Mouse (Mus musculus) MEL (cell line): Measurements from ENCODE around the gene Chpf. TPM values are rescaled to one million over a fixed set of nuclear protein-coding genes. Genes with fewer than 3 reads are reported as not detected.

ENCODE experiments used
- DNase-seq: peaks from one replicate; pipeline ENCODE4 v3.0.0; 2011; ENCODE audit warnings: low read depth, low spot score
- H3K27ac ChIP-seq: 2 replicates; pipeline ENCODE4 v1.5.1; 2012; ENCODE audit warnings: low read depth, mild to moderate bottlenecking, control low read depth, low read length, moderate library complexity; ENCODE audit not compliant: control insufficient read depth
- H3K27me3 ChIP-seq, 2 experiments: fragments of 150-350 bp in 1 of 2; sonication (generic) in 1 of 2; 2 replicates each; pipeline ENCODE4 v1.6.1; 2012; ENCODE audit warnings: low read length in 2 of 2, mild to moderate bottlenecking in 2 of 2, improper control_type of control experiment in 1 of 2, moderate library complexity in 1 of 2; ENCODE audit not compliant: insufficient read depth in 2 of 2, control insufficient read depth in 1 of 2
- H3K36me3 ChIP-seq, 2 experiments: 2 replicates each; pipeline ENCODE4 v1.6.1; 2012 to 2014; ENCODE audit warnings: low read length in 2 of 2, improper control_type of control experiment in 1 of 2, inconsistent platforms in 1 of 2, mild to moderate bottlenecking in 1 of 2; ENCODE audit not compliant: insufficient read depth in 2 of 2, control insufficient read depth in 1 of 2
- H3K4me1 ChIP-seq, 2 experiments: fragments of 150-350 bp in 1 of 2; sonication (generic) in 1 of 2; 2 replicates each; pipeline ENCODE4 v1.6.1; 2012; ENCODE audit warnings: low read length in 2 of 2, improper control_type of control experiment in 1 of 2, mild to moderate bottlenecking in 1 of 2; ENCODE audit not compliant: insufficient read depth in 2 of 2, control insufficient read depth in 1 of 2
- H3K4me3 ChIP-seq, 2 experiments: fragments of 150-350 bp in 1 of 2; sonication (generic) in 1 of 2; 2 replicates each; pipeline ENCODE4 v1.5.1; 2012; ENCODE audit warnings: low read depth in 2 of 2, low read length in 2 of 2, mild to moderate bottlenecking in 2 of 2, moderate library complexity in 2 of 2, control low read depth in 1 of 2, improper control_type of control experiment in 1 of 2; ENCODE audit not compliant: control insufficient read depth in 1 of 2, insufficient read depth in 1 of 2
- H3K79me2 ChIP-seq: 2 replicates; pipeline ENCODE4 v1.6.1; 2012; ENCODE audit warnings: mild to moderate bottlenecking, low read length, moderate library complexity; ENCODE audit not compliant: control insufficient read depth, poor library complexity, insufficient read depth
- H3K9ac ChIP-seq: 2 replicates; pipeline ENCODE4 v1.6.1; 2012; ENCODE audit warnings: low read depth, mild to moderate bottlenecking, control low read depth, low read length, moderate library complexity; ENCODE audit not compliant: control insufficient read depth, poor library complexity, severe bottlenecking
- H3K9me3 ChIP-seq: fragments of 150-350 bp; sonication (generic); replicated peaks from 2 replicates; pipeline ENCODE4 v1.6.1; 2012; ENCODE audit warnings: mild to moderate bottlenecking, low read length, improper control_type of control experiment, moderate library complexity; ENCODE audit not compliant: insufficient read depth
- BHLHE40 ChIP-seq: IDR thresholded peaks from 2 replicates; pipeline ENCODE4 v1.6.1; 2012; ENCODE audit warnings: low read depth, mild to moderate bottlenecking, inconsistent platforms, low read length, improper control_type of control experiment, borderline replicate concordance
- CHD1 ChIP-seq: IDR thresholded peaks from 2 replicates; pipeline ENCODE4 v1.6.1; 2012; ENCODE audit warnings: low read depth, mild to moderate bottlenecking, inconsistent platforms, low read length, improper control_type of control experiment
- CTCF ChIP-seq, 3 experiments: IDR thresholded peaks in 2 of 3; conservative IDR thresholded peaks in 1 of 3; 2 replicates each; pipeline ENCODE4 v1.5.1; 2011 to 2012; ENCODE audit warnings: low read length in 3 of 3, low read depth in 2 of 3, mild to moderate bottlenecking in 2 of 3, improper control_type of control experiment in 1 of 3, inconsistent platforms in 1 of 3, mixed read lengths in 1 of 3, moderate library complexity in 1 of 3; ENCODE audit not compliant: control insufficient read depth in 1 of 3, insufficient read depth in 1 of 3, poor library complexity in 1 of 3, severe bottlenecking in 1 of 3
- E2F4 ChIP-seq: IDR thresholded peaks from 2 replicates; pipeline ENCODE4 v1.6.1; 2011; ENCODE audit warnings: low read depth, low read length, improper control_type of control experiment, borderline replicate concordance
- ELF1 ChIP-seq: IDR thresholded peaks from 2 replicates; pipeline ENCODE4 v1.6.1; 2014; ENCODE audit warnings: low read depth, mild to moderate bottlenecking, inconsistent platforms, low read length, improper control_type of control experiment, moderate library complexity
- EP300 ChIP-seq, 2 experiments: IDR thresholded peaks; 2 replicates each; pipeline ENCODE4 v1.6.1; 2011; ENCODE audit warnings: improper control_type of control experiment in 2 of 2, low read length in 2 of 2, low read depth in 1 of 2, mild to moderate bottlenecking in 1 of 2
- ETS1 ChIP-seq: IDR thresholded peaks from 2 replicates; pipeline ENCODE4 v1.6.1; 2012; ENCODE audit warnings: low read depth, mild to moderate bottlenecking, inconsistent platforms, low read length, improper control_type of control experiment, moderate library complexity
- GABPA ChIP-seq: IDR thresholded peaks from 2 replicates; pipeline ENCODE4 v1.6.1; 2012; ENCODE audit warnings: low read depth, mild to moderate bottlenecking, inconsistent platforms, low read length, improper control_type of control experiment, moderate library complexity
- HCFC1 ChIP-seq: IDR thresholded peaks from 2 replicates; pipeline ENCODE4 v1.6.1; 2012; ENCODE audit warnings: low read depth, mild to moderate bottlenecking, inconsistent platforms, low read length, improper control_type of control experiment, moderate library complexity
- MAFK ChIP-seq: IDR thresholded peaks from 2 replicates; pipeline ENCODE4 v1.6.1; 2011; ENCODE audit warnings: low read depth, mild to moderate bottlenecking, low read length, improper control_type of control experiment, borderline replicate concordance
- MAX ChIP-seq: IDR thresholded peaks from 2 replicates; pipeline ENCODE4 v1.6.1; 2011; ENCODE audit warnings: low read length, improper control_type of control experiment
- MAZ ChIP-seq: IDR thresholded peaks from 2 replicates; pipeline ENCODE4 v1.6.1; 2012; ENCODE audit warnings: low read depth, mild to moderate bottlenecking, inconsistent platforms, low read length, improper control_type of control experiment
- MEF2A ChIP-seq: IDR thresholded peaks from 2 replicates; pipeline ENCODE4 v1.6.1; 2014; ENCODE audit warnings: low read depth, mild to moderate bottlenecking, inconsistent platforms, low read length, improper control_type of control experiment; ENCODE audit not compliant: poor library complexity, insufficient replicate concordance, severe bottlenecking; ENCODE audit errors: extremely low read depth
- MXI1 ChIP-seq: IDR thresholded peaks from 2 replicates; pipeline ENCODE4 v1.6.1; 2011; ENCODE audit warnings: mild to moderate bottlenecking, low read depth, low read length, improper control_type of control experiment
- MYC ChIP-seq: IDR thresholded peaks from 2 replicates; pipeline ENCODE4 v1.6.1; 2011; ENCODE audit warnings: low read depth, mild to moderate bottlenecking, low read length, improper control_type of control experiment, moderate library complexity
- POLR2A ChIP-seq, 2 experiments: IDR thresholded peaks; 2 replicates each; pipeline ENCODE4 v1.6.1; 2011 to 2012; ENCODE audit warnings: low read length in 2 of 2, mild to moderate bottlenecking in 2 of 2, control low read depth in 1 of 2, improper control_type of control experiment in 1 of 2, low read depth in 1 of 2, moderate library complexity in 1 of 2; ENCODE audit not compliant: control insufficient read depth in 1 of 2, insufficient read depth in 1 of 2, poor library complexity in 1 of 2
- POLR2AphosphoS5 ChIP-seq: IDR thresholded peaks from 2 replicates; pipeline ENCODE4 v1.6.1; 2012; ENCODE audit warnings: low read depth, borderline replicate concordance, mild to moderate bottlenecking, inconsistent platforms, low read length, moderate library complexity, mixed read lengths
- RAD21 ChIP-seq: IDR thresholded peaks from 2 replicates; pipeline ENCODE4 v1.6.1; 2011; ENCODE audit warnings: mild to moderate bottlenecking, low read depth, low read length, improper control_type of control experiment
- RCOR1 ChIP-seq: IDR thresholded peaks from 2 replicates; pipeline ENCODE4 v1.6.1; 2012; ENCODE audit warnings: low read depth, mild to moderate bottlenecking, inconsistent platforms, low read length, improper control_type of control experiment
- SIN3A ChIP-seq: IDR thresholded peaks from 2 replicates; pipeline ENCODE4 v1.6.1; 2012; ENCODE audit warnings: low read length, improper control_type of control experiment, inconsistent platforms
- TAL1 ChIP-seq: IDR thresholded peaks from 2 replicates; pipeline ENCODE4 v1.6.1; 2012; ENCODE audit warnings: mild to moderate bottlenecking, inconsistent platforms, low read length, moderate library complexity, mixed read lengths
- TBP ChIP-seq: IDR thresholded peaks from 2 replicates; pipeline ENCODE4 v1.8.0; 2011; ENCODE audit warnings: low read depth, low read length, improper control_type of control experiment
- TCF12 ChIP-seq: IDR thresholded peaks from 2 replicates; pipeline ENCODE4 v1.6.1; 2014; ENCODE audit warnings: low read depth, mild to moderate bottlenecking, inconsistent platforms, low read length, improper control_type of control experiment, moderate library complexity
- USF2 ChIP-seq, 2 experiments: IDR thresholded peaks; 2 replicates each; pipeline ENCODE4 v1.6.1; 2011 to 2012; ENCODE audit warnings: improper control_type of control experiment in 2 of 2, low read length in 2 of 2, borderline replicate concordance in 1 of 2, inconsistent platforms in 1 of 2, low read depth in 1 of 2, mild to moderate bottlenecking in 1 of 2; ENCODE audit not compliant: insufficient read depth in 1 of 2
- ZC3H11A ChIP-seq: IDR thresholded peaks from 2 replicates; pipeline ENCODE4 v1.6.1; 2012; ENCODE audit warnings: low read depth, mild to moderate bottlenecking, inconsistent platforms, low read length, improper control_type of control experiment
- ZMIZ1 ChIP-seq: IDR thresholded peaks from 2 replicates; pipeline ENCODE4 v1.6.1; 2012; ENCODE audit warnings: low read depth, mild to moderate bottlenecking, inconsistent platforms, low read length, improper control_type of control experiment, moderate library complexity
- polyA plus RNA-seq, 2 experiments: library from polyadenylated mRNA; stranded (reverse) in 1 of 2; unstranded in 1 of 2; fragments of >175 nt in 1 of 2; fragments of >200 nt in 1 of 2; gene quantifications; 2 replicates each; pipeline versions ENCODE4 v1.2.1 to v1.2.4; 2012; ENCODE audit warnings: low replicate concordance in 2 of 2, low read depth in 1 of 2; ENCODE audit not compliant: insufficient read length in 2 of 2, insufficient read depth in 1 of 2, missing spikeins in 1 of 2
- total RNA-seq: library from RNA; depleted of rRNA; stranded (reverse); fragments of 300-350 nt; gene quantifications from 2 replicates; pipeline ENCODE4 v1.2.3, GENCODE M21; 2012

Chpf gene
- total and polyA plus RNA-seq, 3 experiments, result 32.3 to 49.0 TPM; not detected in 1

DNA sequence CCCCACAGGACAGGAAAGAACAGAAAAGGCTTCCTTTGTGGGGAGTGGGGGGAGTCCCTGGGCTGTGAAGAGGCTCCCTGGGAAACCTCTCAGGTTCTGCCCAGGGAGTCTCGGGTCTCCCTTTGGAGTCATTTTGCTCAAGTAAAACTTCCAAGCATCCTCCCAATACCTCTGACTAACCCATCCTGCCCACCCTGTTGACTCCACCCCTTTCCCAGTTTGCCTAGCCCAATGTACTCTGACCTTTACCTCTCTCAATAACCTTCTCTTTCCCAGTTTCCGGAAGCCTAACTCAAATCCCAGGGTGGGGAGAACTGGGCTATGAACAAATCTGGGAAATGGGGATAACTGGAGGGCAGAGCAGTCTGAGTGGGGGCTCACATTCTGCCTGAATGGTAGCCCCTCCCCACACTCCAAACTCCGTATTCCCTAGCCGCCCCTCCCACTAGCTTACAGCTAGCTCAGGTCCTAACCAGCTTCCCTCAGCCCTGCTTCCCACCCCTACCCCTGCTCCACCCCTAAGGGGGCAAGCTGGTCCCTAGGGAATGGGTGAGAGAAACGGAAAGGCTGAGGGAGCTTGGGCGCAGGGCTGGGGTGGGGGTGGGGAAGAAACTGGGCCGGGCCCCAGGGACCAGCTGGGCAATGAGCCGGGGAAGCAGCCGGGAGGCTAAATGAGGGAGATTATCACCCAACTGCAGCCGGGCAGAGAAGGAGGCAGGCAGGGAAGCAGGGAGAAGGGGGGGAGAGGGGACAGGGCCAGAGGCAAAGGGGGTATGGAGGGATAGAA, 31.6 kb downstream of the Chpf start:
- Histone ChIP-seq H3K4me3 (peak overlapping the region; percentile 42 to 64), H3K36me3 (peaks cover 0 to 27% of the 10 kb centered on the region in 2 experiments; a peak in 2 of 4 replicates), H3K27ac (peak overlapping the region; percentile 81; the same call in 1 of the 2 replicates), H3K4me1 (peaks cover 23 to 42% of the 10 kb centered on the region in 2 experiments; a peak in 3 of 4 replicates), H3K79me2 (no peaks in the 10 kb centered on the region; the same call in 1 of the 2 replicates), H3K9me3 (no peaks in the 10 kb centered on the region), H3K9ac (peak overlapping the region; percentile 50), H3K27me3 (peaks cover under 1 to 2% of the 10 kb centered on the region in 2 experiments; a peak in 2 of 4 replicates)
- TF ChIP-seq CTCF (IDR thresholded peaks at IDR 0.05 in 2 of 3, conservative IDR thresholded peaks at IDR 0.05 in 1 of 3; ENCODE audit: control insufficient read depth in 1 of 3, insufficient read depth in 1 of 3, low read depth in 2 of 3, low read length in 3 of 3, poor library complexity in 1 of 3, severe bottlenecking in 1 of 3) (no peak), MAX (no peak), POLR2A (IDR thresholded peaks at IDR 0.05; ENCODE audit: control insufficient read depth in 1 of 2, insufficient read depth in 1 of 2, low read depth in 1 of 2, low read length in 2 of 2, poor library complexity in 1 of 2) (no peak), POLR2AphosphoS5 (no peak), ETS1 (peak; percentile 68), TCF12 (peak; percentile 90), CHD1 (no peak), TAL1 (peak; percentile 54), MEF2A (no peak), SIN3A (no peak), MYC (no peak), MAZ (0 out of 2 replicates have a peak, but pooled peaks have one; percentile 37), EP300 (IDR thresholded peaks at IDR 0.05; ENCODE audit: low read depth in 1 of 2, low read length in 2 of 2) (peak in 1 of 2 experiments; percentile 56; a peak in 2 of 4 replicates), MAFK (no peak), ELF1 (0 out of 2 replicates have a peak, but pooled peaks have one; percentile 4), ZMIZ1 (no peak), MXI1 (no peak), BHLHE40 (no peak)
- DNase-seq, result peak; percentile 36

GRCm38 (mm10) chr1:75446656-75447055, 32.5 kb downstream of the Chpf start:
- peaks cover 0 to 27% of the 10 kb centered on the region in 2 experiments; a peak in 2 of 4 replicates for H3K36me3 ChIP-seq
- H3K79me2 ChIP-seq, result no peaks in the 10 kb centered on the region; the same call in 1 of the 2 replicates
- peak; percentile 36 for DNase-seq
- H3K27ac ChIP-seq, result peak overlapping the region; percentile 81
- H3K9me3 ChIP-seq, result no peaks in the 10 kb centered on the region
- peaks cover 0 to 2% of the 10 kb centered on the region in 2 experiments; a peak in 2 of 4 replicates for H3K27me3 ChIP-seq
- peak overlapping the region; percentile 42 to 64 for H3K4me3 ChIP-seq
- peaks cover 23 to 42% of the 10 kb centered on the region in 2 experiments; a peak in 3 of 4 replicates for H3K4me1 ChIP-seq
- TF ChIP-seq CTCF (IDR thresholded peaks at IDR 0.05 in 2 of 3, conservative IDR thresholded peaks at IDR 0.05 in 1 of 3; ENCODE audit: control insufficient read depth in 1 of 3, insufficient read depth in 1 of 3, low read depth in 2 of 3, low read length in 3 of 3, poor library complexity in 1 of 3, severe bottlenecking in 1 of 3), result no peak
- TF ChIP-seq MEF2A, result no peak
- TF ChIP-seq MAFK, result no peak
- no peak for TF ChIP-seq MYC
- 0 out of 2 replicates have a peak, but pooled peaks have one; percentile 4 for TF ChIP-seq RCOR1
- TF ChIP-seq ZC3H11A, result no peak
- 0 out of 2 replicates have a peak, but pooled peaks have one; percentile 11 for TF ChIP-seq SIN3A
- TF ChIP-seq ZMIZ1, result no peak
- peak; percentile 25; the same call in 1 of the 2 replicates for TF ChIP-seq HCFC1
- no peak for TF ChIP-seq GABPA
- TF ChIP-seq RAD21, result no peak
- no peak for TF ChIP-seq TBP
- TF ChIP-seq USF2 (IDR thresholded peaks at IDR 0.05; ENCODE audit: borderline replicate concordance in 1 of 2, insufficient read depth in 1 of 2, low read depth in 1 of 2, low read length in 2 of 2), result no peak
- peak; percentile 23; the same call in 1 of the 2 replicates for TF ChIP-seq ETS1
- no peak for TF ChIP-seq ELF1
- no peak for TF ChIP-seq EP300 (IDR thresholded peaks at IDR 0.05; ENCODE audit: low read depth in 1 of 2, low read length in 2 of 2)
- no peak for TF ChIP-seq E2F4
- TF ChIP-seq, all 39 proteins: peak for 4
- H3K9ac ChIP-seq, result peak overlapping the region; percentile 50
